Mouse (Mus musculus) limb, embryonic 11.5 days (tissue): Measurements from ENCODE around the gene Cryab. TPM values are rescaled to one million over a fixed set of nuclear protein-coding genes. Genes with fewer than 3 reads are reported as not detected.

Experiments used
- ATAC-seq: fragments of 200-750 bp; cut with Nextera tagmentation; 2 replicates; pipeline ENCODE4 v1.8.0; 2017; ENCODE audit warnings: low read depth; ENCODE audit not compliant: insufficient number of reproducible peaks, low FRiP score, low TSS enrichment
- DNase-seq: peaks from one replicate; pipeline ENCODE4 v3.0.0-alpha.2; 2015; ENCODE audit warnings: low spot score
- H3K27ac ChIP-seq: fragments of 300-500 bp; sonication (generic); replicated peaks from 2 replicates; pipeline ENCODE4 v1.5.1; 2014; ENCODE audit warnings: low read depth, mild to moderate bottlenecking, low read length
- H3K27me3 ChIP-seq: fragments of 300-500 bp; sonication (generic); 2 replicates; pipeline ENCODE4 v1.6.1; 2014; ENCODE audit warnings: mild to moderate bottlenecking, low read length, mixed read lengths; ENCODE audit not compliant: control insufficient read depth, insufficient read depth
- H3K36me3 ChIP-seq: fragments of 300-500 bp; sonication (generic); 2 replicates; pipeline ENCODE4 v1.6.1; 2014; ENCODE audit warnings: mild to moderate bottlenecking, low read length, moderate library complexity, mixed read lengths; ENCODE audit not compliant: control insufficient read depth, insufficient read depth
- H3K4me1 ChIP-seq: fragments of 300-500 bp; sonication (generic); 2 replicates; pipeline ENCODE4 v1.6.1; 2014; ENCODE audit warnings: low read length, mixed read lengths; ENCODE audit not compliant: control insufficient read depth, insufficient read depth
- H3K4me2 ChIP-seq: fragments of 300-500 bp; sonication (generic); 2 replicates; pipeline ENCODE4 v1.6.1; 2014; ENCODE audit warnings: low read depth, mild to moderate bottlenecking, moderate library complexity; ENCODE audit not compliant: severe bottlenecking
- H3K4me3 ChIP-seq: fragments of 300-500 bp; sonication (generic); 2 replicates; pipeline ENCODE4 v1.5.1; 2014; ENCODE audit warnings: low read depth, low read length
- H3K9ac ChIP-seq: fragments of 300-500 bp; sonication (generic); 2 replicates; pipeline ENCODE4 v1.6.1; 2014; ENCODE audit warnings: mild to moderate bottlenecking, low read length
- H3K9me3 ChIP-seq: fragments of 300-500 bp; sonication (generic); 2 replicates; pipeline ENCODE4 v1.6.1; 2016; ENCODE audit warnings: low read length; ENCODE audit not compliant: control insufficient read depth
- WGBS: fragments of 180-500 bp; shearing (Covaris S2); extraction: QIAGEN DNeasy Blood & Tissue Kit; methylation state at CpG from one replicate; pipeline ENCODE4 v1.1.7; 2014; 5-methylcytosine and 5-hydroxymethylcytosine counted together
- polyA plus RNA-seq: library from polyadenylated mRNA; unstranded; fragments of >200 nt; fragmentation: Nextera tagmentation; extraction: Ambion mirVana; gene quantifications from 2 replicates; pipeline ENCODE4 v1.2.1, GENCODE M21; 2014

Gene Cryab
- polyA plus RNA-seq, 1 experiment from 2014 or later, result 8.9 TPM

DNA sequence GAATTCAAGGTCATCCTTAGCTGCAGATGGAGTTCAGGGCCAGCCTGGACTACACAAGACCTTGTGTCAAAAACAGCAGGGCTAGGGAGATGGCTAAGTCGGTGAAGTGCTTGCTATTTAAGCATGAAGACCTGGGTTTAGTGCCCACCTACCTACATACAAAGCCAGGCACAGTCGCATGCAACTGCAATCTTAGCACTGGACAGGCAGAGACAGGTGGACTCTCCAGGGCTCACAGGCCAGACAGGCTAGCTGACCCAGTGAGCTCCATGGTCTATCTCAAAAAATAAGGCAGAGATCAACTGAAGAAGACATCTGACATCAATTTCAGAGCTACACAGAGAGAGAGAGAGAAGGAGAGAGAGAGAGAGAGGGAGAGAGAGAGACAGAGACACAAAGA lies 27.0 kb upstream of the Cryab start:
- ATAC-seq (no peak), DNase-seq (no peak)
- Histone ChIP-seq H3K9ac (no peak overlapping the region), H3K4me1 (peaks cover 24% of the 10 kb centered on the region), H3K4me3 (no peak overlapping the region), H3K36me3 (no peaks in the 10 kb centered on the region; the same call in 1 of the 2 replicates), H3K27me3 (no peaks in the 10 kb centered on the region), H3K27ac (no peak overlapping the region), H3K4me2 (no peak overlapping the region), H3K9me3 (no peaks in the 10 kb centered on the region)
- 89% methylated on average over 2 of the region's 2 CpGs for WGBS

GRCm38 (mm10) chr9:50724661-50725330 lies 26.3 kb upstream of the Cryab start:
- H3K4me1 ChIP-seq, result peaks cover 24% of the 10 kb centered on the region
- no peak overlapping the region for H3K9ac ChIP-seq

GRCm38 (mm10) chr9:50725921-50726590 lies 25.1 kb upstream of the Cryab start:
- WGBS, result 14% methylated on average over 8 of the region's 8 CpGs
- Histone ChIP-seq H3K27me3 (no peaks in the 10 kb centered on the region), H3K4me3 (peak overlapping the region; percentile 68; the same call in 1 of the 2 replicates), H3K4me1 (peaks cover 22% of the 10 kb centered on the region), H3K9ac (peak overlapping the region; percentile 13; the same call in 1 of the 2 replicates), H3K9me3 (no peaks in the 10 kb centered on the region), H3K36me3 (no peaks in the 10 kb centered on the region), H3K27ac (peak overlapping the region; percentile 81), H3K4me2 (peak overlapping the region; percentile 83)
- ATAC-seq (no peak), DNase-seq (peak; percentile 65)

More at GRCm38 (mm10) chr9:50724661-50725330, 26.3 kb upstream of the Cryab start:
- H3K36me3 ChIP-seq, result no peaks in the 10 kb centered on the region; the same call in 1 of the 2 replicates
- no peak overlapping the region for H3K4me3 ChIP-seq
- H3K9me3 ChIP-seq, result no peaks in the 10 kb centered on the region
- H3K27ac ChIP-seq, result no peak overlapping the region
- H3K27me3 ChIP-seq, result no peaks in the 10 kb centered on the region
- no peak overlapping the region for H3K4me2 ChIP-seq
- ATAC-seq (no peak), DNase-seq (no peak)
- WGBS, result 32% methylated on average over 3 of the region's 3 CpGs

DNA sequence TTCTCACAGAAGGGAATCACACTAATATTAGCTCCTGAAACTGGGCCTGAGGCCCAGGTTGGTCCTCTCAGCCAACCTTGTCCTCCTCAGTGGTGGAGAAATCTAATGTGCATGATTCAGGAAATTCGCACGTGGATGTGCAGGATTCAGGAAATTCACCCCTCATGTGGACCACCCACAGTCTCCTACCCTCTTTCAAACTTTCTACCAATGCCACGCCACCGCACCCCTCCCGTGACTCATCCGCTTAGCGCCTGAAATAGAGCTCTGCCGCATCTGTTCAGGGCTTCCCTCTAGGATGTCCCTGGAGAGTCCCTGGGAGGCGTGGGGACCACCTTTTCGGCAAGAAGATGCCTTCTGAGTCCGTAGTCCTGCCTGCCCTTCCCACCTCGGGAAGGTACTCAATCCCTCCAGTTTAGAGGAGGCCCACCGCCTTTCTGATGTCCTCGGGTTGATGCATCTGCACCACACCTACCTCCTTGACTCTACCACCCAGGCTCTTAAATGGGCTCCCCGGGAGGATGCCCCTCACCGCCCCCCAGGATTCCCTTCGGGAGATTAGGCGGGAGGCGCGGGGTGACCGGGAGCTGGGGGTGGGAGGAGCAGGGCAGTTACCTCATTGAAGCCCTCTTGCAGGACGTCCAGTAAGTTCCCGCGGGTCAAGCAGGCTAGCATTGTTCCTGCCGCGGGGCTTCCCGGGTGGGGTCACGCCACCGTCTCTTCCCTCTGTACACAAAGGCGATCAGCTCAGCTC lies 23.8 kb upstream of the Cryab start:
- H3K4me2 ChIP-seq, result peak overlapping the region; percentile 83
- peak; percentile 24; the same call in 1 of the 2 replicates for ATAC-seq
- H3K9ac ChIP-seq, result peak overlapping the region; percentile 84
- peak; percentile 58 for DNase-seq
- peaks cover 19% of the 10 kb centered on the region for H3K4me1 ChIP-seq
- peak overlapping the region; percentile 68 for H3K4me3 ChIP-seq
- no peaks in the 10 kb centered on the region for H3K9me3 ChIP-seq
- no peaks in the 10 kb centered on the region for H3K36me3 ChIP-seq
- WGBS, result 2% methylated on average over 29 of the region's 30 CpGs
- peak overlapping the region; percentile 81 for H3K27ac ChIP-seq
- H3K27me3 ChIP-seq, result no peaks in the 10 kb centered on the region

- DNase-seq, result peak; percentile 88
- H3K4me2 ChIP-seq, result peak overlapping the region; percentile 83
- ATAC-seq, result peak; percentile 90
- peak overlapping the region; percentile 68 for H3K4me3 ChIP-seq
- peak overlapping the region; percentile 81 for H3K27ac ChIP-seq
- H3K27me3 ChIP-seq, result no peaks in the 10 kb centered on the region
- no peaks in the 10 kb centered on the region for H3K9me3 ChIP-seq
- under 1% methylated on average over 45 of the region's 45 CpGs for WGBS
- peak overlapping the region; percentile 84 for H3K9ac ChIP-seq
- no peaks in the 10 kb centered on the region for H3K36me3 ChIP-seq
- peaks cover 19% of the 10 kb centered on the region for H3K4me1 ChIP-seq
These were observed 23.0 kb upstream of the Cryab start for GRCm38 (mm10) chr9:50727925-50728651.

- H3K27me3 ChIP-seq, result no peaks in the 10 kb centered on the region
- H3K9ac ChIP-seq, result no peak overlapping the region
- DNase-seq (no peak), ATAC-seq (no peak)
- no peak overlapping the region for H3K4me3 ChIP-seq
- H3K4me1 ChIP-seq, result peaks cover 14% of the 10 kb centered on the region
- no peaks in the 10 kb centered on the region for H3K36me3 ChIP-seq
- 42% methylated on average over 4 of the region's 4 CpGs for WGBS
- H3K27ac ChIP-seq, result no peak overlapping the region
- H3K4me2 ChIP-seq, result no peak overlapping the region
- H3K9me3 ChIP-seq, result no peaks in the 10 kb centered on the region
These were observed 21.5 kb upstream of the Cryab start for GRCm38 (mm10) chr9:50729600-50729999.

DNA sequence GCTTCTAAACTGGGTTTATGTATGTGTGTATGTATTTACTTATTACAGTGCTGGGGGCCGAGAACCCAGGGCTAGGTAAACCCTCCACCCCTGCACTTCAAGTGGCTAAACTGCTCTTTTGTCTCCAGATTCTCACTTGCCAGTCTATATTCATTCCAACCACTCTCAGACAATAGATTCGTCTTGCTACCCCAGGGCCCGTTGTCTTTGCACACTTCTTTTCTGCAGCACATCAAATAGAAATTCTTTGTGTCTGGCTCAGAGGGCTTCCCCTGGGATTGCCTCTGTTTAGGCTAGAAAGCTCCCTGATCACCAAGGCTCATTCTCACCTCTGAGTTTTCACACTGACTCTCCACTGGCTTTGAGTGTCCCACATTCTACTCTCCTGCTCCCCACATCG lies 18.6 kb upstream of the Cryab start:
- no peak overlapping the region for H3K9ac ChIP-seq

DNA sequence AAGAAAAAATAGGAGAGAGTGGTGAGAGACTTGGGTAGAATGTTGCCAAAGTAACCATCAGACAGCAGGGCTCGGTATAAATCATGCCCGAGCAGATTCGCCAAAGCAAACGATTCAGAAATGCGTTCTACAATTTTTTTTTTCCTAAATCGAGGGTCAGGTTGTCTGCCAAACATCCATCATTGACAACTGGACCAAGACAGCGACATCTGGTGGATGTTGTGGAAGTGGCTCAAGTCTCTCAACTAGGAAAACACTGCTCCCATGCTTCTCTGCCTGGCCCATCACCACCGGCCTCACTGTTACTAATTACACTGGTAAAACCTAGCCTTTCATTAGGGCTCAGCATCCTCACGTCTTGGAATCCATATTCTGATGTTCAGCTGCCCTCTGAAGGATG lies 16.1 kb upstream of the Cryab start:
- H3K4me2 ChIP-seq, result no peak overlapping the region
- WGBS, result 7% methylated on average over 9 of the region's 9 CpGs

More for the DNA sequence above, 18.6 kb upstream of the Cryab start:
- Histone ChIP-seq H3K4me1 (0 out of 2 replicates have a peak, but pooled peaks cover 4% of the 10 kb centered on the region), H3K9me3 (no peaks in the 10 kb centered on the region), H3K36me3 (no peaks in the 10 kb centered on the region), H3K4me2 (no peak overlapping the region), H3K4me3 (no peak overlapping the region), H3K27ac (no peak overlapping the region), H3K27me3 (no peaks in the 10 kb centered on the region)
- DNase-seq (no peak), ATAC-seq (no peak)
- WGBS, result 22% methylated on average over 4 of the region's 4 CpGs

More for the DNA sequence above, 16.1 kb upstream of the Cryab start:
- Histone ChIP-seq H3K27ac (no peak overlapping the region), H3K9me3 (no peaks in the 10 kb centered on the region), H3K9ac (no peak overlapping the region), H3K27me3 (no peaks in the 10 kb centered on the region), H3K36me3 (no peaks in the 10 kb centered on the region), H3K4me1 (peaks cover 5% of the 10 kb centered on the region; the same call in 1 of the 2 replicates), H3K4me3 (no peak overlapping the region)
- DNase-seq (peak; percentile 65), ATAC-seq (no peak)
